Mouse (Mus musculus): ENCODE measurements around the gene Dcaf1. TPM values are rescaled to one million over a fixed set of nuclear protein-coding genes. Genes with fewer than 3 reads are reported as not detected.
A peak's percentile ranks its signal among the peaks of the same experiment; 100 is the strongest.

Gene Dcaf1
- total and polyA plus RNA-seq, 3 experiments: 56.3 to 131 (median 58.7) TPM

DNA sequence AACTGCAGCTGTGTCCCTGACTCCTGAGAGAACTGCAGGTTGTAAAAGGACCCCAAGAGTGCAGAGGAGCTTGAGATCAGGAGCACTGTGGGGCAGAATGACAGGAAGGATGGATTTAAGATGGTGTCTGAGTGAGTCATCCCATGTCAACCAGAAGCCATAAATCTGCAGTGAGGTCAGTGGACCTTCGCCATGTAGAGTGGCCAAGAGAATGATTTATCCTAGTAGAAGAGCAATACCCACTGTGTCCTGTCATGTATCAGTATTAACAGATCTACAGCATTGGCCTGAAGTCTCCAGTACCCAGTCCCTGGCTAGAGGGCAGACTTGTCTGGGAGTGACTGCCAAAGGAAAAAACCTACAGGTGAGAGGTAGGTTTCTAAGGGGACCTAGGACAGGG, 77.2 kb downstream of the Dcaf1 start:
- H3K4me1 ChIP-seq (ENCODE audit: control insufficient read depth in 1 of 2, insufficient read depth in 2 of 2, low read length in 2 of 2): peaks cover 7 to 10% of the 10 kb centered on the region in 2 experiments
- no peak overlapping the region for H3K27ac ChIP-seq (ENCODE audit: control insufficient read depth, low read depth, low read length)
- H3K9ac ChIP-seq (ENCODE audit: control insufficient read depth, low read depth, low read length, poor library complexity, severe bottlenecking): no peak overlapping the region
- H3K79me2 ChIP-seq (ENCODE audit: control insufficient read depth, insufficient read depth, low read length, poor library complexity): no peaks in the 10 kb centered on the region
- H3K4me3 ChIP-seq (ENCODE audit: control insufficient read depth in 1 of 2, insufficient read depth in 1 of 2, low read depth in 2 of 2, low read length in 2 of 2): no peak overlapping the region
- no peaks in the 10 kb centered on the region for H3K9me3 ChIP-seq (replicated peaks; ENCODE audit: insufficient read depth, low read length)
- H3K36me3 ChIP-seq (ENCODE audit: control insufficient read depth in 1 of 2, insufficient read depth in 2 of 2, low read length in 2 of 2): peaks cover 0 to 9% of the 10 kb centered on the region in 2 experiments; a peak in 2 of 4 replicates
- TF ChIP-seq USF2 (IDR thresholded peaks at IDR 0.05; ENCODE audit: borderline replicate concordance in 1 of 2, insufficient read depth in 1 of 2, low read depth in 1 of 2, low read length in 2 of 2) (no peak), POLR2AphosphoS5 (IDR thresholded peaks at IDR 0.05; ENCODE audit: borderline replicate concordance, low read depth, low read length) (no peak), ZKSCAN1 (IDR thresholded peaks at IDR 0.05; ENCODE audit: low read depth, low read length) (no peak), POLR2AphosphoS2 (IDR thresholded peaks at IDR 0.05; ENCODE audit: low read length) (no peak)
- H3K27me3 ChIP-seq (ENCODE audit: control insufficient read depth in 1 of 2, insufficient read depth in 2 of 2, low read length in 2 of 2): peaks cover 4% of the 10 kb centered on the region in 2 experiments; a peak in 3 of 4 replicates
- no peak for DNase-seq (ENCODE audit: low read depth, low spot score)

DNA sequence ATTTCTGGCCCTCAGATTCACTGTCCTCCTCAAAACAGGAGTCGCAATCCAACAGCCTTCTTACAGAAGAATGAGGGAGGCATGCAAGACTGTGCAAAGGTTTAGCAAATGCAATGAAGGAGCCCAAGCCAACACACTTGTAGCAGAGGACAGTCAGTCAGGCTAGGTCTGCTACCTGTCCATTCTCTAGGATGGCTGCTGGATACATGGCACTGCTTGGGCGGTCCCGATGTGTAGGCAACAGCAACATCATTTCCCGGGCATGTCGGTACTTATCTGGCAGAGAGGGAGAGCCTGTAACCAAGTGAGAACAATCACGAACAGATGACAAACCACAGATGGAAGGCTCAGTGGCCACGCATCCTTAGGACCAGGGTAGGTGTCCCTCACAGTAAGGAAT, 79.9 kb downstream of the Dcaf1 start:
- Histone ChIP-seq H3K9me3 (replicated peaks; ENCODE audit: insufficient read depth, low read length) (no peaks in the 10 kb centered on the region), H3K79me2 (ENCODE audit: control insufficient read depth, insufficient read depth, low read length, poor library complexity) (no peaks in the 10 kb centered on the region), H3K27me3 (ENCODE audit: control insufficient read depth in 1 of 2, insufficient read depth in 2 of 2, low read length in 2 of 2) (peaks cover 3 to 4% of the 10 kb centered on the region in 2 experiments; a peak in 3 of 4 replicates), H3K27ac (ENCODE audit: control insufficient read depth, low read depth, low read length) (no peak overlapping the region), H3K36me3 (ENCODE audit: control insufficient read depth in 1 of 2, insufficient read depth in 2 of 2, low read length in 2 of 2) (peaks cover 0 to 9% of the 10 kb centered on the region in 2 experiments; a peak in 2 of 4 replicates), H3K4me3 (ENCODE audit: control insufficient read depth in 1 of 2, insufficient read depth in 1 of 2, low read depth in 2 of 2, low read length in 2 of 2) (no peak overlapping the region), H3K9ac (ENCODE audit: control insufficient read depth, low read depth, low read length, poor library complexity, severe bottlenecking) (no peak overlapping the region), H3K4me1 (ENCODE audit: control insufficient read depth in 1 of 2, insufficient read depth in 2 of 2, low read length in 2 of 2) (peaks cover 7 to 10% of the 10 kb centered on the region in 2 experiments)
- TF ChIP-seq NRF1 (IDR thresholded peaks at IDR 0.05; ENCODE audit: insufficient read depth, low read depth, low read length, poor library complexity, severe bottlenecking): no peak
- no peak for DNase-seq (ENCODE audit: low read depth, low spot score)

DNA sequence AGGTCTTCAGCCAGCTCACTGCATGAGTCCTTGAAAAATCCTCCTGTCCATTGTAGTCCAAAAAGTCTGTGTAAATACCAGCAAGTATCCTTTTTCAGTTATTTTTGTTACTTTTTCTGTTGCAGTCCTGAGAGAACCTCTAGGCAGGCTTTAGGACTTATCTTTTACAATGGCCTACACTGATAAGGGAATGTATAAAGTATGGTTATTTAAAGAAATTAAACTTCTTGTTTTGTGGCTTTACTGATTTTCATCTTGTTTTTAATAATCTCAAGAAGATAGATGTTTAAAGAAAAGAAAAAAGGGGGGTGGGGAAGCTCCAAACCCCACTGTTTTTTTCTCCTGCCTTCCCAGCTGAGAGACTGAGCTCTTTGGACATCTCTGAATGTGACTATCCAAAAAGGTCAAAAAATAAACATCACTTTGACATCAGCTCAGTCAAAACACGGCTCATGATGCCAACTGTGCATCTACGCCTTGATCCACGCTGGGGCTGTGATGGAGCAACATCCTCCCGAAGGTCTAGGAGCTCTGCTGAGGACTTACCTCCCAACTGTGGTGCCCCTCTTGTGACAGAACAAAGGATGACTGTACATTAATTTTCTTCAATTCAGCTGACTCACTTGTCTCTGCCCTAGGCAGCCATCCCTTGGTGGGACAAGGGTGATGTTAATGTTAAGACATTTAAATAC, 81.6 kb downstream of the Dcaf1 start:
- Histone ChIP-seq H3K79me2 (ENCODE audit: control insufficient read depth, insufficient read depth, low read length, poor library complexity) (no peaks in the 10 kb centered on the region), H3K4me3 (ENCODE audit: control insufficient read depth in 1 of 2, insufficient read depth in 1 of 2, low read depth in 2 of 2, low read length in 2 of 2) (no peak overlapping the region), H3K27me3 (ENCODE audit: control insufficient read depth in 1 of 2, insufficient read depth in 2 of 2, low read length in 2 of 2) (peaks cover 2% of the 10 kb centered on the region in 2 experiments; a peak in 3 of 4 replicates), H3K9me3 (replicated peaks; ENCODE audit: insufficient read depth, low read length) (no peaks in the 10 kb centered on the region), H3K4me1 (ENCODE audit: control insufficient read depth in 1 of 2, insufficient read depth in 2 of 2, low read length in 2 of 2) (peaks cover 7 to 10% of the 10 kb centered on the region in 2 experiments), H3K9ac (ENCODE audit: control insufficient read depth, low read depth, low read length, poor library complexity, severe bottlenecking) (no peak overlapping the region), H3K27ac (ENCODE audit: control insufficient read depth, low read depth, low read length) (no peak overlapping the region), H3K36me3 (ENCODE audit: control insufficient read depth in 1 of 2, insufficient read depth in 2 of 2, low read length in 2 of 2) (peaks cover 0 to 9% of the 10 kb centered on the region in 2 experiments; a peak in 2 of 4 replicates)
- no peak for DNase-seq (ENCODE audit: low read depth, low spot score)
- TF ChIP-seq KAT2A (conservative IDR thresholded peaks at IDR 0.05; ENCODE audit: low read depth, low read length) (no peak), MAZ (IDR thresholded peaks at IDR 0.05; ENCODE audit: low read depth, low read length) (no peak), MEF2A (IDR thresholded peaks at IDR 0.05; ENCODE audit: extremely low read depth, insufficient replicate concordance, low read depth, low read length, poor library complexity, severe bottlenecking) (0 out of 2 replicates have a peak, but pooled peaks have one; percentile 55), CHD1 (IDR thresholded peaks at IDR 0.05; ENCODE audit: low read depth, low read length) (no peak), CTCF (IDR thresholded peaks at IDR 0.05 in 2 of 3, conservative IDR thresholded peaks at IDR 0.05 in 1 of 3; ENCODE audit: control insufficient read depth in 1 of 3, insufficient read depth in 1 of 3, low read depth in 2 of 3, low read length in 3 of 3, poor library complexity in 1 of 3, severe bottlenecking in 1 of 3) (no peak), TCF12 (IDR thresholded peaks at IDR 0.05; ENCODE audit: low read depth, low read length) (peak; percentile 36; the same call in 1 of the 2 replicates), POLR2A (IDR thresholded peaks at IDR 0.05; ENCODE audit: control insufficient read depth in 1 of 2, insufficient read depth in 1 of 2, low read depth in 1 of 2, low read length in 2 of 2, poor library complexity in 1 of 2) (no peak), SIN3A (IDR thresholded peaks at IDR 0.05; ENCODE audit: low read length) (no peak), CHD2 (IDR thresholded peaks at IDR 0.05; ENCODE audit: low read length) (no peak), NELFE (IDR thresholded peaks at IDR 0.05; ENCODE audit: low read depth, low read length) (no peak), RAD21 (IDR thresholded peaks at IDR 0.05; ENCODE audit: low read depth, low read length) (no peak), MYB (IDR thresholded peaks at IDR 0.05; ENCODE audit: low read depth, low read length) (no peak), UBTF (IDR thresholded peaks at IDR 0.05; ENCODE audit: borderline replicate concordance, insufficient read depth, low read depth, low read length) (no peak), GATA1 (IDR thresholded peaks at IDR 0.05; ENCODE audit: low read depth, low read length) (peak; percentile 71; the same call in 1 of the 2 replicates), EP300 (IDR thresholded peaks at IDR 0.05; ENCODE audit: low read depth in 1 of 2, low read length in 2 of 2) (peak; percentile 37 to 47; a peak in 2 of 4 replicates), ZKSCAN1 (IDR thresholded peaks at IDR 0.05; ENCODE audit: low read depth, low read length) (no peak), MYC (IDR thresholded peaks at IDR 0.05; ENCODE audit: low read depth, low read length) (no peak), JUND (IDR thresholded peaks at IDR 0.05; ENCODE audit: low read depth, low read length) (no peak), TAL1 (IDR thresholded peaks at IDR 0.05; ENCODE audit: low read length) (no peak), POLR2AphosphoS2 (IDR thresholded peaks at IDR 0.05; ENCODE audit: low read length) (no peak), USF2 (IDR thresholded peaks at IDR 0.05; ENCODE audit: borderline replicate concordance in 1 of 2, insufficient read depth in 1 of 2, low read depth in 1 of 2, low read length in 2 of 2) (no peak)

Measured in MEL (cell line).